Mouse (Mus musculus): ENCODE measurements at regions not wholly inside any gene's neighbourhood (a gene's known extent, or its start where the extent isn't known, plus 50 kb on each side); places are given as distances from the start of the nearest gene placed in this dataset.

- no peak for DNase-seq
Observed at GRCm38 (mm10) chr5:64750406-64750805, 52.8 kb upstream of the Klf3 start.

GRCm38 (mm10) chr5:64750976-64751656 is 52.1 kb upstream of the Klf3 start:
- DNase-seq = no peak

- DNase-seq = no peak
Observed at GRCm38 (mm10) chr5:64753142-64753750, 49.9 kb upstream of the Klf3 start.

Measured in layer of hippocampus, adult 9-11 months (tissue).